Mouse (Mus musculus): Measurements from ENCODE around the gene Mid1ip1. TPM values are rescaled to one million over a fixed set of nuclear protein-coding genes. Genes with fewer than 3 reads are reported as not detected.

Gene Mid1ip1
- total RNA-seq (2021): 10 to 100 TPM; 76.7 to 92.1 TPM
- long read RNA-seq, experiment 1, transcript Mid1ip1-201 (2 exons, 2,019 nt): major isoform, 106 of 149 reads
- long read RNA-seq, experiment 1, transcript Mid1ip1-202 (2 exons, 2,022 nt): minor isoform, 22 of 149 reads
- long read RNA-seq, experiment 1, partial matches to known transcripts: 0 of 149 reads
- long read RNA-seq, experiment 1, other reads (novel, unspliced or antisense): 21 of 149 reads
- long read RNA-seq, experiment 2, transcript Mid1ip1-201 (2 exons, 2,019 nt): major isoform, 90 of 144 reads
- long read RNA-seq, experiment 2, transcript Mid1ip1-202 (2 exons, 2,022 nt): minor isoform, 31 of 144 reads
- long read RNA-seq, experiment 2, partial matches to known transcripts: 0 of 144 reads
- long read RNA-seq, experiment 2, other reads (novel, unspliced or antisense): 22 of 144 reads

- intact Hi-C loops (cut with DNase I): loop anchor here (5.0 to 10.0 kb wide), 2 partner anchors 270 to 373 kb away; no protein-coding TSS in a partner anchor
- peak; percentile 47 to 60 for DNase-seq (ENCODE audit: low spot score in 2 of 2)
Observed at GRCm38 (mm10) chrX:10714696-10715140, at the start of gene Mid1ip1. Gene Mid1ip1 (plus strand): TSS chrX:10715013.

GRCm38 (mm10) chrX:10694455-10695180 lies 20.2 kb upstream of the Mid1ip1 start:
- intact Hi-C loops (cut with DNase I): loop anchor here (10.0 kb wide), 1 partner anchor 60 kb away; no protein-coding TSS in a partner anchor
- DNase-seq (ENCODE audit: low spot score in 2 of 2): no peak

GRCm38 (mm10) chrX:10706728-10707127 lies 8.1 kb upstream of the Mid1ip1 start:
- no peak for DNase-seq (ENCODE audit: low spot score in 2 of 2)
- intact Hi-C loops (cut with DNase I): no loop called here

GRCm38 (mm10) chrX:10713839-10714637 lies 775 bp upstream of the Mid1ip1 start:
- no peak for DNase-seq (ENCODE audit: low spot score in 2 of 2)
- intact Hi-C loops (cut with DNase I): loop anchor here (10.0 kb wide), 1 partner anchor 271 kb away; no protein-coding TSS in a partner anchor

GRCm38 (mm10) chrX:10716917-10717763 lies 2.3 kb downstream of the Mid1ip1 start:
- peak; percentile 70 to 73 for DNase-seq (ENCODE audit: low spot score in 2 of 2)
- intact Hi-C loops (cut with DNase I): loop anchor here (5.0 to 10.0 kb wide), 2 partner anchors 268 to 370 kb away; no protein-coding TSS in a partner anchor

GRCm38 (mm10) chrX:10718021-10718837 lies 3.4 kb downstream of the Mid1ip1 start:
- peak; percentile 36 for DNase-seq (ENCODE audit: low spot score in 2 of 2)
- intact Hi-C loops (cut with DNase I): loop anchor here (5.0 to 10.0 kb wide), 2 partner anchors 267 to 369 kb away; no protein-coding TSS in a partner anchor

- intact Hi-C loops (cut with DNase I): loop anchor here (5.0 to 10.0 kb wide), 2 partner anchors 266 to 368 kb away; no protein-coding TSS in a partner anchor
- DNase-seq (ENCODE audit: low spot score in 2 of 2): peak; percentile 46 to 54
Observed at GRCm38 (mm10) chrX:10718838-10719539, 4.2 kb downstream of the Mid1ip1 start.

- no peak for DNase-seq (ENCODE audit: low spot score in 2 of 2)
- intact Hi-C loops (cut with DNase I): no loop called here
Observed at GRCm38 (mm10) chrX:10720391-10720790, 5.6 kb downstream of the Mid1ip1 start.

GRCm38 (mm10) chrX:10724571-10724970 lies 9.8 kb downstream of the Mid1ip1 start:
- intact Hi-C loops (cut with DNase I): no loop called here
- DNase-seq (ENCODE audit: low spot score in 2 of 2): no peak

- intact Hi-C loops (cut with DNase I): no loop called here
- DNase-seq (ENCODE audit: low spot score in 2 of 2): no peak
Observed at GRCm38 (mm10) chrX:10729488-10729887, 14.7 kb downstream of the Mid1ip1 start.

GRCm38 (mm10) chrX:10734453-10734852 lies 19.6 kb downstream of the Mid1ip1 start:
- no peak for DNase-seq (ENCODE audit: low spot score in 2 of 2)
- intact Hi-C loops (cut with DNase I): no loop called here

- no peak for DNase-seq (ENCODE audit: low spot score in 2 of 2)
- intact Hi-C loops (cut with DNase I): no loop called here
Observed at GRCm38 (mm10) chrX:10734874-10735273, 20.1 kb downstream of the Mid1ip1 start.

- DNase-seq (ENCODE audit: low spot score in 2 of 2): no peak
- intact Hi-C loops (cut with DNase I): no loop called here
Observed at GRCm38 (mm10) chrX:10758866-10759265, 44.1 kb downstream of the Mid1ip1 start.

- intact Hi-C loops (cut with DNase I): no loop called here
- DNase-seq (ENCODE audit: low spot score in 2 of 2): no peak
Observed at GRCm38 (mm10) chrX:10763476-10764016, 48.7 kb downstream of the Mid1ip1 start.
